Mouse (Mus musculus): ENCODE data around the gene Inpp5e. TPM values are rescaled to one million over a fixed set of nuclear protein-coding genes. Genes with fewer than 3 reads are reported as not detected.

Gene Inpp5e
- total RNA-seq, 2 experiments from 2014 or later, result 19.9 to 22.4 TPM

Other genes with a start within 250 kb of the Inpp5e start
- gene Lhx3, start 200.9 kb downstream of the Inpp5e start, total RNA-seq (2021), result under 1 TPM in 1 of 2 experiments, not detected in 1; 0.16 TPM
- 10 to 100 TPM; 23.0 to 23.5 TPM for gene Qsox2, start 171.7 kb downstream of the Inpp5e start, total RNA-seq (2021)
- gene Ccdc187, start 114.6 kb downstream of the Inpp5e start, total RNA-seq (2021), result 1 to 10 TPM in 1 of 2 experiments, under 1 TPM in 1; 0.57 to 4.3 TPM
- gene Gpsm1, start 93.7 kb downstream of the Inpp5e start, total RNA-seq (2021), result 10 to 100 TPM; 48.7 to 51.4 TPM
- gene Dnlz, start 57.1 kb downstream of the Inpp5e start, total RNA-seq (2021), result 10 to 100 TPM; 28.0 to 28.4 TPM
- 1 to 10 TPM; 2.6 to 3.3 TPM for gene Card9, start 48.3 kb downstream of the Inpp5e start, total RNA-seq (2021)
- gene Snapc4, start 28.6 kb downstream of the Inpp5e start, total RNA-seq (2021), result 10 to 100 TPM; 56.9 to 67.7 TPM
- gene Entr1, start 19.9 kb downstream of the Inpp5e start, total RNA-seq (2021), result 100 to 1,000 TPM; 146 to 163 TPM
- 10 to 100 TPM; 92.3 to 92.8 TPM for gene Pmpca, start 19.9 kb downstream of the Inpp5e start, total RNA-seq (2021)
- 10 to 100 TPM; 43.1 to 49.2 TPM for gene Sec16a, start 36.0 kb upstream of the Inpp5e start, total RNA-seq (2021)
- gene Notch1, start 107.5 kb upstream of the Inpp5e start, total RNA-seq (2021), result 10 to 100 TPM; 17.4 to 28.9 TPM
- 10 to 100 TPM; 68.0 to 81.4 TPM for gene Egfl7, start 170.8 kb upstream of the Inpp5e start, total RNA-seq (2021)
- gene Gm20532, start 177.4 kb upstream of the Inpp5e start, total RNA-seq (2021), result not detected
- 1 to 10 TPM in 1 of 2 experiments, under 1 TPM in 1; 0.85 to 1.2 TPM for gene Agpat2, start 195.2 kb upstream of the Inpp5e start, total RNA-seq (2021)
- gene Fam69b, start 219.3 kb upstream of the Inpp5e start, total RNA-seq (2021), result 10 to 100 TPM; 78.4 to 84.8 TPM